ENCODE assay signal across 11 mouse cellular contexts in the genomic region with DNA sequence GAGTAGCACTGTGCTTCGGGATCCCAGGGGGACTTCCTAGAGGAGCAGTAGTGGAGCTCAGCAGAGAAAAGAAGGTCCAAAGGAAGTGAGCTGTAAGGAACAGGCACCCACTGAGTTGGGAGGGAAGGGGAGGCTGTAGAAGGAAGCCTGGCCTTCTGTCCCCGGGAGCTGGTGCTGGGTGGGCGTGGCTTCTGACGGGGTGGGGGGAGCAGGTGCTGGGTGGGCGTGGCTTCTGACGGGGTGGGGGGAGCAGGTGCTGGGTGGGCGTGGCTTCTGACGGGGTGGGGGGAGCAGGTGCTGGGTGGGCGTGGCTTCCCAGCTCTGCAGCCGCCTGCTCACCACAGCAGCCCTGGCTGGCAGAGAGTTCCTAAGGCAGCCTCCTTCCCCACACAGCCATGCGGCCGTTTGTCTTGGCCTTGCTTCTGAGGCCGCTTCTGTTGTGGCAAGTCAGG. TPM values are rescaled to one million over a fixed set of nuclear protein-coding genes. Genes with fewer than 3 reads are reported as not detected.
DNase-seq lines count a peak whose midpoint lies in the region; ATAC-seq and TF ChIP-seq lines count a peak whose summit lies in the region.
"Not testable (repeated sequence)": the region's sequence is repeated elsewhere in the genome, so short reads cannot be mapped to it uniquely, and the experiment has no call there.
"Had no signal": no experiment of that assay in that cellular context is flagged by ENCODE, and none has a peak within 500 bp of the region (broad histone marks: within the 10 kb centered on the region; RNA-seq: fewer than 3 reads in every experiment).

No protein-coding gene starts in this region.

- peaks cover 11 to 79% of the 10 kb centered on the region in 2 experiments; a peak in 3 of 4 replicates for H3K36me3 ChIP-seq in MEL (ENCODE audit: control insufficient read depth in 1 of 2, insufficient read depth in 2 of 2, low read length in 2 of 2)
- peaks cover 99% of the 10 kb centered on the region for H3K36me3 ChIP-seq in erythroblast, embryonic 14.5 days (ENCODE audit: control insufficient read depth)
- not testable (repeated sequence) for H3K36me3 ChIP-seq in heart, embryonic 15.5 days; limb, embryonic 10.5 days

- TF ChIP-seq EP300 in MEL (IDR thresholded peaks at IDR 0.05; ENCODE audit: low read depth in 1 of 2, low read length in 2 of 2), result not testable (repeated sequence)

- not testable (repeated sequence) for H3K27me3 ChIP-seq in MEL (ENCODE audit: control insufficient read depth in 1 of 2, insufficient read depth in 2 of 2, low read length in 2 of 2); erythroblast, embryonic 14.5 days (ENCODE audit: control insufficient read depth); heart, embryonic 15.5 days
- H3K27me3 ChIP-seq in limb, embryonic 10.5 days (ENCODE audit: low read depth, poor library complexity, severe bottlenecking), result peaks cover 18% of the 10 kb centered on the region

- TF ChIP-seq POLR2A in MEL (IDR thresholded peaks at IDR 0.05; ENCODE audit: control insufficient read depth in 1 of 2, insufficient read depth in 1 of 2, low read depth in 1 of 2, low read length in 2 of 2, poor library complexity in 1 of 2), result peak in 1 of 2 experiments; percentile 69; a peak in 2 of 4 replicates

- not testable (repeated sequence) for TF ChIP-seq RAD21 in MEL (IDR thresholded peaks at IDR 0.05; ENCODE audit: low read depth, low read length)

- H3K4me1 ChIP-seq in MEL (ENCODE audit: control insufficient read depth in 1 of 2, insufficient read depth in 2 of 2, low read length in 2 of 2), result peaks cover 40 to 78% of the 10 kb centered on the region in 2 experiments
- peaks cover 100% of the 10 kb centered on the region for H3K4me1 ChIP-seq in erythroblast, embryonic 14.5 days (ENCODE audit: control insufficient read depth)
- H3K4me1 ChIP-seq in heart, embryonic 15.5 days (replicated peaks), result peaks cover 89% of the 10 kb centered on the region
- peaks cover 48% of the 10 kb centered on the region for H3K4me1 ChIP-seq in limb, embryonic 10.5 days

- WGBS in heart, embryonic 15.5 days, result 18% methylated on average over 11 of the region's 13 CpGs
- WGBS in limb, embryonic 10.5 days, result 11% methylated on average over 13 of the region's 13 CpGs

- peaks cover 28% of the 10 kb centered on the region for H3K79me2 ChIP-seq in MEL (ENCODE audit: control insufficient read depth, insufficient read depth, low read length, poor library complexity)

- peak; percentile 83 for DNase-seq in MEL (ENCODE audit: low read depth, low spot score)
- peak; percentile 11 for DNase-seq in kidney, adult 18-20 months
- not testable (repeated sequence) for DNase-seq in limb, embryonic 10.5 days (ENCODE audit: low spot score)
- DNase-seq in lung, postnatal 4 days, result peak; percentile 26 to 64
- DNase-seq in retina, postnatal 7 days (ENCODE audit: low read depth, low spot score), result peak; percentile 32
- peak; percentile 31 to 50 for DNase-seq in thymus, postnatal 36 days

- not testable (repeated sequence) for H3K4me2 ChIP-seq in heart, embryonic 15.5 days

- H3K27ac ChIP-seq in MEL (ENCODE audit: control insufficient read depth, low read depth, low read length), result peak overlapping the region; percentile 98
- peak overlapping the region; percentile 66 for H3K27ac ChIP-seq in heart, embryonic 15.5 days
- H3K27ac ChIP-seq in limb, embryonic 10.5 days, result peak overlapping the region; percentile 38; the same call in 1 of the 2 replicates

- H3K9ac ChIP-seq in MEL (ENCODE audit: control insufficient read depth, low read depth, low read length, poor library complexity, severe bottlenecking), result peak overlapping the region; percentile 67
- peak overlapping the region; percentile 7; the same call in 1 of the 2 replicates for H3K9ac ChIP-seq in heart, embryonic 15.5 days

- not testable (repeated sequence) for ATAC-seq in heart, embryonic 15.5 days (replicated peaks; ENCODE audit: insufficient number of reproducible peaks, insufficient read depth, low FRiP score, low read depth)

- not testable (repeated sequence) for TF ChIP-seq CTCF in MEL (IDR thresholded peaks at IDR 0.05 in 2 of 3, conservative IDR thresholded peaks at IDR 0.05 in 1 of 3; ENCODE audit: control insufficient read depth in 1 of 3, insufficient read depth in 1 of 3, low read depth in 2 of 3, low read length in 3 of 3, poor library complexity in 1 of 3, severe bottlenecking in 1 of 3)

- not testable (repeated sequence) for H3K9me3 ChIP-seq in MEL (replicated peaks; ENCODE audit: insufficient read depth, low read length); erythroblast, embryonic 14.5 days (ENCODE audit: control insufficient read depth, low read length); heart, embryonic 15.5 days (replicated peaks); limb, embryonic 10.5 days (replicated peaks)

- H3K4me3 ChIP-seq in MEL (ENCODE audit: control insufficient read depth in 1 of 2, insufficient read depth in 1 of 2, low read depth in 2 of 2, low read length in 2 of 2), result peak overlapping the region in 1 of 2 experiments; percentile 2; a peak in 2 of 4 replicates
- H3K4me3 ChIP-seq in erythroblast, embryonic 14.5 days (replicated peaks), result peak overlapping the region; percentile 58
- H3K4me3 ChIP-seq in heart, embryonic 15.5 days; limb, embryonic 10.5 days: not testable (repeated sequence)

TF ChIP-seq in MEL, 35 proteins besides CTCF, POLR2A, EP300 and RAD21:
- peak; percentile 45; the same call in 1 of the 2 replicates for TF ChIP-seq TBP (IDR thresholded peaks at IDR 0.05; ENCODE audit: low read depth, low read length)
- TF ChIP-seq NELFE (IDR thresholded peaks at IDR 0.05; ENCODE audit: low read depth, low read length), result peak; percentile 63
- TF ChIP-seq NRF1 (IDR thresholded peaks at IDR 0.05; ENCODE audit: insufficient read depth, low read depth, low read length, poor library complexity, severe bottlenecking), result 0 out of 2 replicates have a peak, but pooled peaks have one; percentile 8
- TF ChIP-seq ZMIZ1 (IDR thresholded peaks at IDR 0.05; ENCODE audit: low read depth, low read length), result peak; percentile 78; the same call in 1 of the 2 replicates
- TF ChIP-seq HCFC1 (IDR thresholded peaks at IDR 0.05; ENCODE audit: low read depth, low read length), result 0 out of 2 replicates have a peak, but pooled peaks have one; percentile 14
- 0 out of 2 replicates have a peak, but pooled peaks have one; percentile 8 for TF ChIP-seq ELF1 (IDR thresholded peaks at IDR 0.05; ENCODE audit: low read depth, low read length)
- peak; percentile 27; the same call in 1 of the 2 replicates for TF ChIP-seq TCF12 (IDR thresholded peaks at IDR 0.05; ENCODE audit: low read depth, low read length)
- peak; percentile 21; the same call in 1 of the 2 replicates for TF ChIP-seq SIN3A (IDR thresholded peaks at IDR 0.05; ENCODE audit: low read length)
- TF ChIP-seq MAZ (IDR thresholded peaks at IDR 0.05; ENCODE audit: low read depth, low read length), result peak; percentile 87
- peak; percentile 48; the same call in 1 of the 2 replicates for TF ChIP-seq MXI1 (IDR thresholded peaks at IDR 0.05; ENCODE audit: low read depth, low read length)

RNA-seq across cellular contexts. Expression of gene Trhr2, which starts 36.6 kb away (rescaled TPM):
- 0.12 TPM in 1 of 2 replicates, not detected in the other for total RNA-seq in MEL (2012; rRNA removed)
- polyA plus RNA-seq in MEL (2012; ENCODE audit: insufficient read depth in 1 of 2, insufficient read length in 2 of 2, low read depth in 1 of 2, low replicate concordance in 2 of 2, missing spikeins in 1 of 2), result under 1 TPM in 1 of 2 experiments, not detected in 1; 0.07 TPM
- polyA plus RNA-seq in erythroblast, embryonic 14.5 days (2012), result not detected in 2 replicates
- not detected in 2 replicates for polyA plus RNA-seq in heart, embryonic 15.5 days (2015; fragmentation: Nextera tagmentation; extraction: Ambion mirVana)
- polyA plus RNA-seq in limb, embryonic 10.5 days (2016; fragmentation: Nextera tagmentation; extraction: Ambion mirVana), result not detected in 2 replicates
- total RNA-seq: adrenal gland, postnatal 4 days; gastrocnemius, postnatal 14 days had no signal
- polyA plus RNA-seq: lung, adult 2 months had no signal

RNA-seq across cellular contexts. Expression of gene Zfpm1, which starts 42.0 kb away (rescaled TPM):
- 104 and 133 TPM in 2 replicates for total RNA-seq in MEL (2012; rRNA removed)
- 100 to 1,000 TPM; 260 to 343 TPM for polyA plus RNA-seq in MEL (2012; ENCODE audit: insufficient read depth in 1 of 2, insufficient read length in 2 of 2, low read depth in 1 of 2, low replicate concordance in 2 of 2, missing spikeins in 1 of 2)
- polyA plus RNA-seq in erythroblast, embryonic 14.5 days (2012), result 331 and 361 TPM in 2 replicates
- 3.8 and 3.9 TPM in 2 replicates for polyA plus RNA-seq in heart, embryonic 15.5 days (2015; fragmentation: Nextera tagmentation; extraction: Ambion mirVana)
- 1.3 and 1.5 TPM in 2 replicates for polyA plus RNA-seq in limb, embryonic 10.5 days (2016; fragmentation: Nextera tagmentation; extraction: Ambion mirVana)

RNA-seq across cellular contexts. Expression of gene Zc3h18, which starts 52.4 kb away (rescaled TPM):
- total RNA-seq in MEL (2012; rRNA removed), result 84.3 and 98.5 TPM in 2 replicates
- polyA plus RNA-seq in MEL (2012; ENCODE audit: insufficient read depth in 1 of 2, insufficient read length in 2 of 2, low read depth in 1 of 2, low replicate concordance in 2 of 2, missing spikeins in 1 of 2), result 100 to 1,000 TPM in 1 of 2 experiments, 10 to 100 TPM in 1; 30.2 to 122 TPM
- polyA plus RNA-seq in erythroblast, embryonic 14.5 days (2012), result 10.0 and 10.5 TPM in 2 replicates
- polyA plus RNA-seq in heart, embryonic 15.5 days (2015; fragmentation: Nextera tagmentation; extraction: Ambion mirVana), result 26.1 and 31.0 TPM in 2 replicates
- 84.2 and 86.1 TPM in 2 replicates for polyA plus RNA-seq in limb, embryonic 10.5 days (2016; fragmentation: Nextera tagmentation; extraction: Ambion mirVana)

Comparison
In these comparisons a context has a peak if more than half of its experiments do, and no peak if none do; other contexts are left out.
1. H3K27ac ChIP-seq: peak in every context shown above with its lines; median percentile 98 in MEL; 66 in heart, embryonic 15.5 days; 38 in limb, embryonic 10.5 days.
2. RNA of gene Zfpm1, which starts 42.0 kb away (polyA plus RNA-seq): 260 to 343 TPM in MEL and 331 to 361 TPM in erythroblast, embryonic 14.5 days; 3.8 to 3.9 TPM in heart, embryonic 15.5 days and 1.3 to 1.5 TPM in limb, embryonic 10.5 days; every median in the first group is over 10 times any median in the second.